Mouse (Mus musculus): ENCODE data around the gene Celf5.

GRCm38 (mm10) chr10:81492606-81493240 lies 10.2 kb upstream of the Celf5 start:
- TF ChIP-seq POLR2A (IDR thresholded peaks at IDR 0.05; ENCODE audit: extremely low read depth, insufficient read depth, low read length) (no peak), CTCF (IDR thresholded peaks at IDR 0.05; ENCODE audit: extremely low read depth, insufficient read depth, low read length) (no peak)

All from cortical plate, adult 2 months (tissue).